Mouse (Mus musculus) C2C12 (cell line): ENCODE data around the gene Mob3b.

Experiments
- CTCF ChIP-seq: IDR thresholded peaks from one replicate; pipeline ENCODE4 v1.5.1; 2011; ENCODE audit not compliant: control insufficient read depth, insufficient read depth, insufficient read length
- USF1 ChIP-seq: IDR thresholded peaks from one replicate; pipeline ENCODE4 v1.6.1; 2011; ENCODE audit warnings: low read depth, mild to moderate bottlenecking, control low read depth, moderate library complexity

GRCm38 (mm10) chr4:35169571-35170125 lies 12.4 kb upstream of the Mob3b start:
- TF ChIP-seq USF1 (no peak), CTCF (no peak)
